Mouse (Mus musculus) brain, embryonic 14.5 days (tissue): ENCODE data around the gene Spag5.
A peak's percentile ranks its signal among the peaks of the same experiment; 100 is the strongest.
"Not testable (repeated sequence)": the region's sequence is repeated elsewhere in the genome, so short reads cannot be mapped to it uniquely, and the experiment has no call there.

ENCODE experiments used
- CTCF ChIP-seq: fragments of 200-500 bp; IDR thresholded peaks from 2 replicates; pipeline ENCODE4 v1.5.1; 2012; ENCODE audit warnings: inconsistent platforms, mild to moderate bottlenecking, moderate library complexity, borderline replicate concordance; ENCODE audit not compliant: insufficient read depth, insufficient read length; ENCODE audit errors: extremely low read depth
- POLR2A ChIP-seq: fragments of 200-500 bp; IDR thresholded peaks from 2 replicates; pipeline ENCODE4 v1.6.1; 2012; ENCODE audit warnings: mild to moderate bottlenecking, inconsistent platforms, borderline replicate concordance; ENCODE audit not compliant: poor library complexity, insufficient read depth, insufficient read length, severe bottlenecking; ENCODE audit errors: extremely low read depth

GRCm38 (mm10) chr11:78276169-78276568, 25.2 kb upstream of the Spag5 start:
- TF ChIP-seq CTCF = peak; percentile 21; the same call in 1 of the 2 replicates
- TF ChIP-seq POLR2A = not testable (repeated sequence)
